27 mouse cellular contexts compared by ENCODE assay signal in the genomic region with DNA sequence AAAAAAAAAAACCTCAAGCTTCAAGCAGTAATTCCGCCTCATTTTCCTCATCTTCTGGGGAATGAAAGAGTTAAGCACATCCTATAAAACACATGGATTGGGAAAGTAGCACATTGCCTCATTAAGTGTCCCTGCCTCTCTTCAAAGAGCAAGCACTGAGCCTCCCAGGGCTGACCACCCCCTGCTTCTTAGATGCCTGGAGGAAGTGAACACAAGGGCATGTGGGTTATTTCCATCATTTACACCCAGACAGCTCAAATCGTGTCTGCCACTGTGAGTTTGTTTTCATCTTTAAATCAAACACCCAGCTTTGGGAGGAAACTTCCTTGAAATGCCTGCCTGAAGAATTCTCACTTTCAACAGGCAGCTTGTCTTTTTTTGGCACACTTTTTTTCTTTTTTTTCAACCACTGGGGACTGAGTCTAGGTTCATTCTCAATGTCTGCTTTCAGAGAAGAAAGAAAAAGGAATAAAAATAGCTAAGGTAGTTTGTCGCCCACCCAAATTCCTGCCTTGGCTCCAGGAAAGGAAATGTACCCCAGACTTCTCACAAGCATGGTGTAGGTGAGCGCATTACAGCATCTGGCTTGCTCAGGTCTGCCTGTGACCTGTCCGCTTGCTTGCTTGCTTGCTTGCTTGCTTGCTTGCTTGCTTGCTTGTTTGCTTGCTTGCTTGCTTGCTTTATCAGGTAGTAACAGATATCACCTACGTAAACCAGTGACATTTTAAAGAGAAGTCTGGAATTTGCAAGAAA. TPM values are rescaled to one million over a fixed set of nuclear protein-coding genes. Genes with fewer than 3 reads are reported as not detected.
DNase-seq lines count a peak whose midpoint lies in the region; ATAC-seq and TF ChIP-seq lines count a peak whose summit lies in the region.
"Had no signal": no experiment of that assay in that cellular context is flagged by ENCODE, and none has a peak within 500 bp of the region (broad histone marks: within the 10 kb centered on the region; RNA-seq: fewer than 3 reads in every experiment).

No protein-coding gene starts in this region.

- 58% methylated on average over 6 of the region's 6 CpGs for WGBS in forebrain, postnatal 0 days
- WGBS in forebrain, embryonic 10.5 days = 74% methylated on average over 6 of the region's 6 CpGs
- 70% methylated on average over 6 of the region's 6 CpGs for WGBS in midbrain, embryonic 15.5 days
- 69% methylated on average over 6 of the region's 6 CpGs for WGBS in midbrain, postnatal 0 days
- WGBS in limb, embryonic 10.5 days = 44% methylated on average over 6 of the region's 6 CpGs

- H3K27ac ChIP-seq in forebrain, postnatal 0 days (ENCODE audit: low read depth, low read length) = no peak overlapping the region
- H3K27ac ChIP-seq in forebrain, embryonic 10.5 days = no peak overlapping the region
- H3K27ac ChIP-seq in midbrain, embryonic 15.5 days = 0 out of 2 replicates have a peak overlapping the region, but pooled peaks have one; percentile 48
- no peak overlapping the region for H3K27ac ChIP-seq in midbrain, postnatal 0 days (ENCODE audit: low read depth, low read length)
- H3K27ac ChIP-seq in limb, embryonic 10.5 days = peak overlapping the region; percentile 58
- H3K27ac ChIP-seq: heart, embryonic 13.5 days; hindbrain, embryonic 15.5 days; intestine, embryonic 15.5 days; layer of hippocampus, adult 2 months had no signal

- peak; percentile 17 for DNase-seq in forebrain, postnatal 0 days
- no peak for DNase-seq in forebrain, embryonic 10.5 days (ENCODE audit: extremely low spot score, low spot score)
- DNase-seq in midbrain, postnatal 0 days (ENCODE audit: low spot score) = no peak
- DNase-seq in limb, embryonic 10.5 days (ENCODE audit: low spot score) = no peak
- no peak for DNase-seq in layer of hippocampus, postnatal 36 days
- DNase-seq: B cell, adult 2 months; cerebellum, adult 9-10 months; heart, adult 18-20 months; heart, postnatal 36 days; kidney, postnatal 14 days; lung, embryonic 14.5 days; lung, postnatal 36 days; right cerebral cortex, postnatal 14 days; spleen, adult 18-20 months; thymus, adult 18-20 months had no signal

- H3K9me3 ChIP-seq in forebrain, postnatal 0 days (ENCODE audit: low read length) = no peaks in the 10 kb centered on the region
- no peaks in the 10 kb centered on the region for H3K9me3 ChIP-seq in forebrain, embryonic 10.5 days
- no peaks in the 10 kb centered on the region for H3K9me3 ChIP-seq in midbrain, embryonic 15.5 days
- H3K9me3 ChIP-seq in midbrain, postnatal 0 days (ENCODE audit: low read length) = no peaks in the 10 kb centered on the region
- H3K9me3 ChIP-seq in limb, embryonic 10.5 days (replicated peaks) = no peaks in the 10 kb centered on the region
- H3K9me3 ChIP-seq: heart, embryonic 13.5 days; hindbrain, embryonic 15.5 days; intestine, embryonic 15.5 days had no signal

- 0 out of 2 replicates have a peak, but pooled peaks cover 4% of the 10 kb centered on the region for H3K4me1 ChIP-seq in forebrain, postnatal 0 days (ENCODE audit: insufficient read depth)
- peaks cover 15% of the 10 kb centered on the region; the same call in 1 of the 2 replicates for H3K4me1 ChIP-seq in forebrain, embryonic 10.5 days
- no peaks in the 10 kb centered on the region; the same call in 1 of the 2 replicates for H3K4me1 ChIP-seq in midbrain, embryonic 15.5 days
- no peaks in the 10 kb centered on the region for H3K4me1 ChIP-seq in midbrain, postnatal 0 days (ENCODE audit: insufficient read depth, low read length)
- H3K4me1 ChIP-seq in limb, embryonic 10.5 days = peaks cover 19% of the 10 kb centered on the region
- H3K4me1 ChIP-seq: heart, embryonic 13.5 days; hindbrain, embryonic 15.5 days; intestine, embryonic 15.5 days had no signal

- no peak overlapping the region for H3K4me2 ChIP-seq in forebrain, postnatal 0 days (ENCODE audit: low read depth)
- H3K4me2 ChIP-seq in midbrain, embryonic 15.5 days = no peak overlapping the region
- H3K4me2 ChIP-seq in midbrain, postnatal 0 days (ENCODE audit: low read depth, low read length, poor library complexity, severe bottlenecking) = no peak overlapping the region
- H3K4me2 ChIP-seq: heart, embryonic 13.5 days; hindbrain, embryonic 15.5 days; intestine, embryonic 15.5 days; liver, embryonic 11.5 days; lung, embryonic 14.5 days had no signal

- no peak overlapping the region for H3K9ac ChIP-seq in forebrain, postnatal 0 days
- no peak overlapping the region for H3K9ac ChIP-seq in midbrain, embryonic 15.5 days
- no peak overlapping the region for H3K9ac ChIP-seq in midbrain, postnatal 0 days (replicated peaks; ENCODE audit: low read length, poor library complexity, severe bottlenecking)
- H3K9ac ChIP-seq: heart, embryonic 13.5 days; hindbrain, embryonic 15.5 days; intestine, embryonic 15.5 days; lung, embryonic 14.5 days had no signal

- no peak overlapping the region for H3K4me3 ChIP-seq in forebrain, postnatal 0 days (ENCODE audit: low read depth, low read length)
- no peak overlapping the region for H3K4me3 ChIP-seq in forebrain, embryonic 10.5 days
- H3K4me3 ChIP-seq in midbrain, embryonic 15.5 days = no peak overlapping the region
- no peak overlapping the region for H3K4me3 ChIP-seq in midbrain, postnatal 0 days (ENCODE audit: low read depth, low read length)
- no peak overlapping the region for H3K4me3 ChIP-seq in limb, embryonic 10.5 days
- H3K4me3 ChIP-seq: heart, embryonic 13.5 days; hindbrain, embryonic 15.5 days; intestine, embryonic 15.5 days; layer of hippocampus, adult 2 months; myocyte had no signal

- H3K27me3 ChIP-seq in forebrain, postnatal 0 days (ENCODE audit: insufficient read depth, low read length) = no peaks in the 10 kb centered on the region
- no peaks in the 10 kb centered on the region for H3K27me3 ChIP-seq in forebrain, embryonic 10.5 days (ENCODE audit: poor library complexity, severe bottlenecking)
- no peaks in the 10 kb centered on the region for H3K27me3 ChIP-seq in midbrain, embryonic 15.5 days (replicated peaks)
- no peaks in the 10 kb centered on the region for H3K27me3 ChIP-seq in midbrain, postnatal 0 days (ENCODE audit: insufficient read depth, low read length)
- no peaks in the 10 kb centered on the region for H3K27me3 ChIP-seq in limb, embryonic 10.5 days (ENCODE audit: low read depth, poor library complexity, severe bottlenecking)
- H3K27me3 ChIP-seq: heart, embryonic 13.5 days; hindbrain, embryonic 15.5 days; intestine, embryonic 15.5 days had no signal

- no peaks in the 10 kb centered on the region for H3K36me3 ChIP-seq in forebrain, postnatal 0 days (ENCODE audit: insufficient read depth)
- no peaks in the 10 kb centered on the region for H3K36me3 ChIP-seq in forebrain, embryonic 10.5 days (replicated peaks)
- H3K36me3 ChIP-seq in midbrain, embryonic 15.5 days (replicated peaks) = no peaks in the 10 kb centered on the region
- H3K36me3 ChIP-seq in midbrain, postnatal 0 days (ENCODE audit: insufficient read depth, low read length) = no peaks in the 10 kb centered on the region
- no peaks in the 10 kb centered on the region for H3K36me3 ChIP-seq in limb, embryonic 10.5 days
- H3K36me3 ChIP-seq: heart, embryonic 13.5 days; hindbrain, embryonic 15.5 days; intestine, embryonic 15.5 days had no signal

- no peak for TF ChIP-seq CTCF in forebrain, postnatal 0 days (IDR thresholded peaks at IDR 0.05; ENCODE audit: low read depth)
- no peak for TF ChIP-seq CTCF in midbrain, postnatal 0 days (IDR thresholded peaks at IDR 0.05)

- ATAC-seq in forebrain, postnatal 0 days = peak; percentile 43
- peak; percentile 87 for ATAC-seq in midbrain, embryonic 15.5 days (replicated peaks)
- ATAC-seq in midbrain, postnatal 0 days (ENCODE audit: low FRiP score) = no peak
- ATAC-seq in granulocyte monocyte progenitor cell, adult 5-6 weeks (replicated peaks; ENCODE audit: poor library complexity, severe bottlenecking) = no peak
- ATAC-seq: intestine, embryonic 15.5 days had no signal

RNA-seq across cellular contexts. Expression of a gene that starts 42.5 kb away (rescaled TPM):
- total RNA-seq in forebrain, postnatal 0 days (2014; rRNA removed) = 0.14 and 0.31 TPM in 2 replicates
- 0.08 and 0.23 TPM in 2 replicates for polyA plus RNA-seq in forebrain, postnatal 0 days (2015; fragmentation: Nextera tagmentation; extraction: Ambion mirVana)
- polyA plus RNA-seq in forebrain, embryonic 10.5 days (2016; fragmentation: Nextera tagmentation; extraction: Ambion mirVana) = not detected in 2 replicates
- 0.04 and 0.09 TPM in 2 replicates for polyA plus RNA-seq in midbrain, embryonic 15.5 days (2015; fragmentation: Nextera tagmentation; extraction: Ambion mirVana)
- 0.57 and 0.71 TPM in 2 replicates for total RNA-seq in midbrain, postnatal 0 days (2014; rRNA removed)
- polyA plus RNA-seq in midbrain, postnatal 0 days (2015; fragmentation: Nextera tagmentation; extraction: Ambion mirVana) = 0.23 and 0.32 TPM in 2 replicates
- 0.03 TPM in 2 replicates for polyA plus RNA-seq in limb, embryonic 10.5 days (2016; fragmentation: Nextera tagmentation; extraction: Ambion mirVana)
- not detected in 2 replicates for total RNA-seq in granulocyte monocyte progenitor cell, adult 5-6 weeks (2014; fragmentation: Nextera tagmentation)
- total RNA-seq in granulocyte monocyte progenitor cell, adult 5-6 weeks (2017) = not detected in 2 replicates
- total RNA-seq in layer of hippocampus, postnatal 36 days (2021) = 1 to 10 TPM; 1.1 to 1.2 TPM
- total RNA-seq: adrenal gland, adult 18-20 months; common myeloid progenitor, adult 5-6 weeks; gastrocnemius, adult 8-10 months; megakaryocyte-erythroid progenitor cell, adult 5-6 weeks had no signal
- polyA plus RNA-seq: myocyte had no signal

Comparison
In these comparisons a context has a peak if more than half of its experiments do, and no peak if none do; other contexts are left out.
1. ATAC-seq: peak in forebrain, postnatal 0 days (single experiment) and midbrain, embryonic 15.5 days (single experiment); none in midbrain, postnatal 0 days (single experiment) and granulocyte monocyte progenitor cell, adult 5-6 weeks (single experiment).
2. H3K27ac ChIP-seq: peak in midbrain, embryonic 15.5 days (single experiment) and limb, embryonic 10.5 days (single experiment); none in forebrain, postnatal 0 days (single experiment), forebrain, embryonic 10.5 days (single experiment) and midbrain, postnatal 0 days (single experiment).